Mouse (Mus musculus): ENCODE data around the gene Cdc42bpa. TPM values are rescaled to one million over a fixed set of nuclear protein-coding genes. Genes with fewer than 3 reads are reported as not detected.

The Cdc42bpa gene
- total and polyA plus RNA-seq, 2 experiments from 2014 or later: 8.3 to 25.8 TPM

- H3K9me3 ChIP-seq (replicated peaks; ENCODE audit: control insufficient read depth, low read length): no peaks in the 10 kb centered on the region
- no peak for TF ChIP-seq EP300 (IDR thresholded peaks at IDR 0.05; ENCODE audit: low read depth)
- TF ChIP-seq CTCF (IDR thresholded peaks at IDR 0.05; ENCODE audit: low read depth): no peak
- H3K36me3 ChIP-seq (replicated peaks; ENCODE audit: control insufficient read depth, insufficient read depth, low read length): no peaks in the 10 kb centered on the region
- no peak overlapping the region for H3K27ac ChIP-seq (ENCODE audit: low read depth)
- no peak overlapping the region for H3K9ac ChIP-seq (replicated peaks; ENCODE audit: low read depth, low read length)
- no peak overlapping the region for H3K4me2 ChIP-seq (ENCODE audit: low read depth, low read length)
- ATAC-seq (ENCODE audit: insufficient read depth, low read depth): no peak
- no peaks in the 10 kb centered on the region for H3K27me3 ChIP-seq (ENCODE audit: control insufficient read depth, insufficient read depth, low read length)
- 0 out of 2 replicates have a peak, but pooled peaks cover 10% of the 10 kb centered on the region for H3K4me1 ChIP-seq (ENCODE audit: control insufficient read depth, insufficient read depth)
- H3K4me3 ChIP-seq (ENCODE audit: low read depth, low read length): no peak overlapping the region
- WGBS: 38% methylated on average over 6 of the region's 6 CpGs
- no peak for DNase-seq (ENCODE audit: low spot score)
These were observed 31.5 kb downstream of the Cdc42bpa start for GRCm38 (mm10) chr1:179991660-179992235.

DNA sequence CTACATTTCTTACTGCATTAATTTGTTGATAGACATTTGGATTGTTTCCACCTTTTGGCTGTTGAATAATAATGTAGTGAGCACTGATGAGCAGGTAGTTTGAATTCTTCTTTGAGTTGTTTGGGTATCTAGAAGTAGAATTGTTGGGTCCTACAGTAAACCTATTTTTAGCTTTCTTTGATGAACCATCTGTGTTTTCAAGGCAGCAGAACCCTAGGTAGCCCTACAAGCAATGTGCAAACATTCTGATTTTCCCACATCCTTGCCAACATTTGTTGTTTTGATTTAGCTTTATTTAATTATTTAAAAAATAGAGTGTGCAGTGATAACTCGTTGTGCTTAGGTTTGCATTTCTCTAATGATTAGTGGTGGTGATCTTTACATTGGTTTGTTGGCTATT is 32.0 kb downstream of the Cdc42bpa start:
- Histone ChIP-seq H3K4me1 (ENCODE audit: control insufficient read depth, insufficient read depth) (0 out of 2 replicates have a peak, but pooled peaks cover 10% of the 10 kb centered on the region), H3K27ac (ENCODE audit: low read depth) (no peak overlapping the region; the same call in 1 of the 2 replicates), H3K4me2 (ENCODE audit: low read depth, low read length) (no peak overlapping the region), H3K27me3 (ENCODE audit: control insufficient read depth, insufficient read depth, low read length) (no peaks in the 10 kb centered on the region), H3K36me3 (replicated peaks; ENCODE audit: control insufficient read depth, insufficient read depth, low read length) (no peaks in the 10 kb centered on the region), H3K9ac (replicated peaks; ENCODE audit: low read depth, low read length) (no peak overlapping the region), H3K4me3 (ENCODE audit: low read depth, low read length) (no peak overlapping the region), H3K9me3 (replicated peaks; ENCODE audit: control insufficient read depth, low read length) (no peaks in the 10 kb centered on the region)
- DNase-seq (ENCODE audit: low spot score) (no peak), ATAC-seq (ENCODE audit: insufficient read depth, low read depth) (no peak)
- TF ChIP-seq EP300 (IDR thresholded peaks at IDR 0.05; ENCODE audit: low read depth): no peak
- TF ChIP-seq CTCF (IDR thresholded peaks at IDR 0.05; ENCODE audit: low read depth): no peak
- 41% methylated on average over 1 of the region's 1 CpGs for WGBS

- no peaks in the 10 kb centered on the region for H3K27me3 ChIP-seq (ENCODE audit: control insufficient read depth, insufficient read depth, low read length)
- DNase-seq (ENCODE audit: low spot score): no peak
- H3K4me1 ChIP-seq (ENCODE audit: control insufficient read depth, insufficient read depth): no peaks in the 10 kb centered on the region
- no peak overlapping the region for H3K4me2 ChIP-seq (ENCODE audit: low read depth, low read length)
- H3K9me3 ChIP-seq (replicated peaks; ENCODE audit: control insufficient read depth, low read length): no peaks in the 10 kb centered on the region
- no peak overlapping the region for H3K4me3 ChIP-seq (ENCODE audit: low read depth, low read length)
- H3K9ac ChIP-seq (replicated peaks; ENCODE audit: low read depth, low read length): no peak overlapping the region
- peak; percentile 34 for TF ChIP-seq CTCF (IDR thresholded peaks at IDR 0.05; ENCODE audit: low read depth)
- TF ChIP-seq EP300 (IDR thresholded peaks at IDR 0.05; ENCODE audit: low read depth): no peak
- ATAC-seq (ENCODE audit: insufficient read depth, low read depth): no peak
- no peaks in the 10 kb centered on the region for H3K36me3 ChIP-seq (replicated peaks; ENCODE audit: control insufficient read depth, insufficient read depth, low read length)
- H3K27ac ChIP-seq (ENCODE audit: low read depth): no peak overlapping the region
These were observed 47.8 kb downstream of the Cdc42bpa start for GRCm38 (mm10) chr1:180008057-180008456.

- Histone ChIP-seq H3K4me1 (ENCODE audit: control insufficient read depth, insufficient read depth) (no peaks in the 10 kb centered on the region), H3K4me3 (ENCODE audit: low read depth, low read length) (no peak overlapping the region), H3K36me3 (replicated peaks; ENCODE audit: control insufficient read depth, insufficient read depth, low read length) (no peaks in the 10 kb centered on the region), H3K4me2 (ENCODE audit: low read depth, low read length) (no peak overlapping the region), H3K27ac (ENCODE audit: low read depth) (no peak overlapping the region), H3K27me3 (ENCODE audit: control insufficient read depth, insufficient read depth, low read length) (no peaks in the 10 kb centered on the region), H3K9ac (replicated peaks; ENCODE audit: low read depth, low read length) (no peak overlapping the region), H3K9me3 (replicated peaks; ENCODE audit: control insufficient read depth, low read length) (no peaks in the 10 kb centered on the region)
- 87% methylated on average over 4 of the region's 4 CpGs for WGBS
- ATAC-seq (ENCODE audit: insufficient read depth, low read depth): no peak
- no peak for DNase-seq (ENCODE audit: low spot score)
- TF ChIP-seq EP300 (IDR thresholded peaks at IDR 0.05; ENCODE audit: low read depth) (no peak), CTCF (IDR thresholded peaks at IDR 0.05; ENCODE audit: low read depth) (no peak)
These were observed 53.2 kb downstream of the Cdc42bpa start for GRCm38 (mm10) chr1:180013479-180013878.

GRCm38 (mm10) chr1:180018218-180018617 is 57.9 kb downstream of the Cdc42bpa start:
- 83% methylated on average over 2 of the region's 2 CpGs for WGBS
- Histone ChIP-seq H3K4me3 (ENCODE audit: low read depth, low read length) (no peak overlapping the region), H3K4me1 (ENCODE audit: control insufficient read depth, insufficient read depth) (peaks cover 13% of the 10 kb centered on the region; the same call in 1 of the 2 replicates), H3K27me3 (ENCODE audit: control insufficient read depth, insufficient read depth, low read length) (no peaks in the 10 kb centered on the region), H3K9me3 (replicated peaks; ENCODE audit: control insufficient read depth, low read length) (no peaks in the 10 kb centered on the region), H3K27ac (ENCODE audit: low read depth) (no peak overlapping the region), H3K9ac (replicated peaks; ENCODE audit: low read depth, low read length) (no peak overlapping the region), H3K36me3 (replicated peaks; ENCODE audit: control insufficient read depth, insufficient read depth, low read length) (no peaks in the 10 kb centered on the region), H3K4me2 (ENCODE audit: low read depth, low read length) (no peak overlapping the region)
- DNase-seq (ENCODE audit: low spot score) (no peak), ATAC-seq (ENCODE audit: insufficient read depth, low read depth) (no peak)
- TF ChIP-seq CTCF (IDR thresholded peaks at IDR 0.05; ENCODE audit: low read depth) (no peak), EP300 (IDR thresholded peaks at IDR 0.05; ENCODE audit: low read depth) (no peak)
